Mouse (Mus musculus): ENCODE results near the gene Ccdc157. TPM values are rescaled to one million over a fixed set of nuclear protein-coding genes. Genes with fewer than 3 reads are reported as not detected.
"Not testable (repeated sequence)": the region's sequence is repeated elsewhere in the genome, so short reads cannot be mapped to it uniquely, and the experiment has no call there.

Gene Ccdc157
- polyA plus RNA-seq, 1 experiment from 2014 or later: 7.6 TPM

DNA sequence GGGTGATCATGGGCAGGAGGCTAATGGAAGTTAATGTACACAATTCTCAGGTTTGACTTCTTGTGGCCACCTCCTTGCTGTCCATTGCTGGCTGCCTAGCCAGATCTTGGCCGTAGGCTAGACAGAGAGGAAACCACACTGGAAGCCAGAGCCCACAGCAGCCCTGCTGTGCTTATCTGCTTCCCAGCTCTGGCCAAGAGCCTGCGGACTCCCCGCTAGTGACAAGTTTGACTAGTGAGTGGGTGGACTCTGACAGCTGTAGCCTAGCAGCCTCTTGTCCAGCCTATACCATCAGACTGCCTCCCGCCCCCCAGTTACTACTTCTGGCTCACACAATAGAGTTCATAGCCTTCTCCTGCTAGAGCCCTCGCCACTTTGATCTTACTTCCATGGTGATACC, 40.5 kb downstream of the Ccdc157 start:
- no peak for ATAC-seq (ENCODE audit: low FRiP score, low read depth)
- H3K4me3 ChIP-seq: no peak overlapping the region
- H3K27ac ChIP-seq: no peak overlapping the region
- peaks cover 17% of the 10 kb centered on the region for H3K4me1 ChIP-seq
- no peaks in the 10 kb centered on the region for H3K9me3 ChIP-seq
- WGBS: 78% methylated on average over 5 of the region's 5 CpGs
- H3K9ac ChIP-seq: no peak overlapping the region
- no peak overlapping the region for H3K4me2 ChIP-seq (replicated peaks)
- H3K36me3 ChIP-seq: no peaks in the 10 kb centered on the region
- peaks cover 16% of the 10 kb centered on the region for H3K27me3 ChIP-seq (replicated peaks)

DNA sequence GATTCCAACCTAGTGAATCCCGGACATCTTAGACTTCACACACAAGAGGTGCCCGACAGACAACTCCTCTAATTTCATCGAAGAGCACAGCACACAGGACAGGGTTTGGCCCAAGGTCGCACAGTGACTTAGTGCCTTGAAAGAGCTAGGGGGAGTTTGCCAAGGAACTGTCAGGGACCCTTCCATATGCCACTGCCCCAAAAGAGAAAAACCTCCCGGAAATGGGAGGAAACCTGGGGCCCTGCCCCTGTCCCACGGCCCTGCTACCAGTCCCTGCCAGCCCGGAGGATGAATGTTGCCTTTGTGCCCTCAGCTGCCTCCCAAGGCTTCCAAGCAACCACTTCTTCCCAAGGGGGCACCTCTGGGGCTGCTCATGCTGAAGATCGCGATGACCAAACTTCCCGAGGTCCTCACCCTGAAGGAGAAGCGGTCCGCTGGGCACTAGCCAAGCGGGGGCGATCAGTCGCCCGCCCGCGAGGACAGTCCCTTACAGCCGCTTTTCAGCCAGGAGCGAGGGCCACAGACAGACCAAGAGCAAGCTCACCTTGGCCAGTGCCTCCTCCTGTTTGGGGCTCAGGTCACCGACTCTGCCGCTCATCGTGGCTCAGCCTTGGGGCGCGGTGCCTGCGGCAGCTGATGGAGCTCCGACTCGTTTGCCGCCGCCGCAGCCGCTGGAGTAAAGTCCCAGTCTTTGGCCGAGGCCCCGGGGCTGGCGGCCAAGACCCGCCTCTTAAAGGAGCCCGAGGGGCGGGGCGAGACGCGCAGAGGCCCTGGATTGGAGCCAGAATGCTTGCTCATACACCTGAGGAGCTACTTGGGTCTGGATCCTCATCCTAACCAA, 41.8 kb downstream of the Ccdc157 start:
- peak; percentile 68 for ATAC-seq (ENCODE audit: low FRiP score, low read depth)
- Histone ChIP-seq H3K4me2 (replicated peaks) (peak overlapping the region; percentile 95), H3K4me1 (peaks cover 17% of the 10 kb centered on the region), H3K9me3 (no peaks in the 10 kb centered on the region), H3K4me3 (peak overlapping the region; percentile 59), H3K9ac (peak overlapping the region; percentile 72), H3K36me3 (no peaks in the 10 kb centered on the region), H3K27ac (no peak overlapping the region), H3K27me3 (replicated peaks) (peaks cover 16% of the 10 kb centered on the region)
- WGBS: 2% methylated on average over 41 of the region's 41 CpGs

DNA sequence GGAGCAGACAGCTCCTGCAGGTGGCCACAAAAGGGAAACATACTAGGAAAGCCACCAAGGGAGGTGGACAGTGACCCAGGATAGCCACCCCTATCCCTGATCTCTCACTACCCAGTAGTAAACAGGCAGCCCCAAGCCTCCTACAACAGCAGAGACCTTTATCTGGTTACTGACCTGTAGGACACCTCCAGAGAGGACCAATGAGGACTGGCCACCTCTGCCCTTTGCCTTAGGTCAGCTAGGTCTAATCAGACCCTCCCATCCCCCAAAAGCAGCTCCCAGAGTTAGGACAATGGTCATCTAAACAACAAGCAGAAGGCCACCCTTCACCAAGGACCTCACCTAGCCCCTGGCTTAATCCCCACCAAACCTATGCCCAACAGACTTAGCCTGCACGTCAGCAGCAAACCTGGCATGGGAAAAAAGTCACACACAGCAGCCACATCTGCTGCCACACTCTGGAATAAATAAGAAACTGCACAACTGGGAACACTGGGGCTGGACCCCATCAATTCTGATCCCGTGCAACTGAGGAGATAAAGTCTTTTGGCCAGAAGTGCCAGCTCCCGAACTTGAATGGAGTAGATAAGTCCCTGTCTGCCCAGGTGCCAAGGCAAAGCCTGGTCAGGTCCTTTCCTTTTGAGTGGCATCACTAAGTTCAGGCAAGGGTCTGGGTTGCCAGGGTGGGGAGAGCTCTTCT, 42.6 kb downstream of the Ccdc157 start:
- ATAC-seq (ENCODE audit: low FRiP score, low read depth): no peak
- Histone ChIP-seq H3K27ac (no peak overlapping the region), H3K9ac (peak overlapping the region; percentile 72; the same call in 1 of the 2 replicates), H3K36me3 (no peaks in the 10 kb centered on the region), H3K9me3 (no peaks in the 10 kb centered on the region), H3K27me3 (replicated peaks) (peaks cover 16% of the 10 kb centered on the region), H3K4me2 (replicated peaks) (peak overlapping the region; percentile 95), H3K4me1 (peaks cover 17% of the 10 kb centered on the region), H3K4me3 (peak overlapping the region; percentile 59; the same call in 1 of the 2 replicates)
- 40% methylated on average over 3 of the region's 3 CpGs for WGBS

DNA sequence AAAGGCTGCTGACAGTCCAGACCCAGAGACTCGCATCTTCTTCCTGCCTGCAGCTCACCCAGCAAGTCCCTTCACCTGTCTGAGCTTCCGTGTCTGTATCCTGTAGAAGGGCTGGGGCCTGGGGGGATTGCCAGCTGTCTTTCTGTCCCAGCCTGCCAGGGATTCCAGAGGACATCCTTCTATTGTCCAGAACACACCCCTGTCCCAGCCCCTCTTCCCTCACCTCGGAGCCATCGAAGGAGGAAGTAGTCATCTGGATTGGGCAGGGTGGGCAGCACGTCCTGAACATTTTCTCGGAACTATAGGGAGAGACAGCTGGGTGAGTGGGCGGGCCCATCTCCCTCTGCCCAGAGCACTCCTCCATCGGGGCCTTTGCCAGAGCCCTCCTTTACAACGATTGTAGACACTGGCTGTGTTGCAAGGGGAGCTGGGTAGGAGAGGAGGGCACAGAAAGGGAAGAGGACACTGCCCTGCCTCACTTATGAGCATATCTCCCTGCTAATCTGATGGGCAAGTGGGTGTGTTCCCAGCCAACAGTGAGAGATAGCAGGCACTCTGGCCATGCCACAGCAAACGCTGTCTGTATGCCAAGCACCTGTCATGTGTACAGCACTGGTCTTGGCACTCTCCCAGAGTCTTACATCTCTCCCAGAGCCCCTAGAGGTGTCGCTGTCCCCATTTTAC, 43.5 kb downstream of the Ccdc157 start:
- Histone ChIP-seq H3K4me1 (peaks cover 17% of the 10 kb centered on the region), H3K9ac (no peak overlapping the region), H3K4me2 (replicated peaks) (no peak overlapping the region), H3K36me3 (no peaks in the 10 kb centered on the region), H3K27me3 (replicated peaks) (peaks cover 16% of the 10 kb centered on the region), H3K27ac (no peak overlapping the region), H3K9me3 (no peaks in the 10 kb centered on the region), H3K4me3 (no peak overlapping the region)
- WGBS: 61% methylated on average over 11 of the region's 11 CpGs
- no peak for ATAC-seq (ENCODE audit: low FRiP score, low read depth)

DNA sequence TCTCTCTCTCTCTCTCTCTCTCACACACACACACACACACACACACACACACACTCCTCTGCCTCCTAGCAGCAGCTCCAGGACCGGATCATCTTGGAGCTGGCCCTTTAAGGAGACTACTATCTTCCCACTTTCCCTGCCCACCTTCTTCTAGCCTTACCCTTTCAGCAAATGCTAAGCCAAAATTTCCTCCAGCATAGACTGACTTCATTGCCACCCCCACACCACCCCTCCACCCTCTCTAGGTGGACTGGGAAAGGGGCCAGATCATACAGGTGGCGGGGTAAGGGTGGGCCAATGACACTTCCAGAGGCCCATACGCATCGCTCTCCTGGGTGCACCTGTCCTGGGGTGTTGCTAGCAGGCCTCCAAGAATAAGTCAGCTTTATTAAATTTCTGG, 44.7 kb downstream of the Ccdc157 start:
- Histone ChIP-seq H3K27me3 (replicated peaks) (peaks cover 16% of the 10 kb centered on the region), H3K4me1 (peaks cover 17% of the 10 kb centered on the region), H3K9me3 (no peaks in the 10 kb centered on the region), H3K9ac (no peak overlapping the region), H3K4me2 (replicated peaks) (no peak overlapping the region), H3K4me3 (no peak overlapping the region), H3K27ac (no peak overlapping the region), H3K36me3 (peaks cover 4% of the 10 kb centered on the region; the same call in 1 of the 2 replicates)
- ATAC-seq (ENCODE audit: low FRiP score, low read depth): no peak
- WGBS: 93% methylated on average over 4 of the region's 4 CpGs

DNA sequence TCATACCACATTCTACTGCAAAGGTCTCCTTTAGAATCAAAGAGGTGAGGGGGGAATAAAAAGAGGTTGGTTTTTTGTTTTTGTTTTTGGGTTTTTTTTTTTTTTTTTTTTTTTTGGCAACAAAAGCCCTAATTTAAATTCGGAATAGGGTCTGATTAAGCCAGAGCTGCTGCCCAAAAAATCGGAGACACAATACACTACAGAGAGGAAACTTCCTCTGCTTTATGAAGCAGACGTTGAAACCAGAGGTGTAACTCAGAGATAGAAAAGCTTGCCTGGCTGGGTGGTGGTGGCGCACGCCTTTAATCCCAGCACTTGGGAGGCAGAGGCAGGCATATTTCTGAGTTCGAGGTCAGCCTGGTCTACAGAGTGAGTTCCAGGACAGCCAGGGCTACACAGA, 45.6 kb downstream of the Ccdc157 start:
- not testable (repeated sequence) for ATAC-seq (ENCODE audit: low FRiP score, low read depth); H3K36me3 ChIP-seq; H3K4me2 ChIP-seq (replicated peaks); H3K4me3 ChIP-seq; H3K27ac ChIP-seq; H3K9me3 ChIP-seq; H3K9ac ChIP-seq
- Histone ChIP-seq H3K4me1 (peaks cover 17% of the 10 kb centered on the region), H3K27me3 (replicated peaks) (peaks cover 16% of the 10 kb centered on the region; the same call in 1 of the 2 replicates)
- 84% methylated on average over 6 of the region's 6 CpGs for WGBS

DNA sequence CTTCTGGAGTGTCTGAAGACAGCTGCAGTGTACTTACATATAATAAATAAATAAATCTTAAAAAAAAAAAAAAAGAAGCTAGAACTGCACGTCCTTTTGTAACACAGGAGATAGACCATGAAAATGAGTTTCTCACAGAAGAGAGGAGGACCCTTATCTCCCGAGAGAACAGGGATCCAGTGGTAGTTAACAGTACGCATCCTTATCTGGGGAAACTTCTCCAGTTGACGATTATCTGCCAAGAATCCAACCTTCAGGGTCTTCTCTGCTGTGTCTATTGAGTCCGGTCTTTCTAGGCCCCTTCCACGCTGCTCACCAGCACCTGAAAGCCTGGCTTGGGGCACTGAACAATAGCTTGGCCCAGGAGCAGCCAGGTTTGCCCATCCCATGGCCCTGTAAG, 46.1 kb downstream of the Ccdc157 start:
- no peaks in the 10 kb centered on the region for H3K9me3 ChIP-seq
- H3K4me2 ChIP-seq (replicated peaks): no peak overlapping the region
- no peak for ATAC-seq (ENCODE audit: low FRiP score, low read depth)
- WGBS: 84% methylated on average over 6 of the region's 6 CpGs
- peaks cover 17% of the 10 kb centered on the region for H3K4me1 ChIP-seq
- no peak overlapping the region for H3K4me3 ChIP-seq
- H3K36me3 ChIP-seq: peaks cover 8% of the 10 kb centered on the region; the same call in 1 of the 2 replicates
- H3K9ac ChIP-seq: no peak overlapping the region
- no peak overlapping the region for H3K27ac ChIP-seq
- peaks cover 16% of the 10 kb centered on the region; the same call in 1 of the 2 replicates for H3K27me3 ChIP-seq (replicated peaks)

DNA sequence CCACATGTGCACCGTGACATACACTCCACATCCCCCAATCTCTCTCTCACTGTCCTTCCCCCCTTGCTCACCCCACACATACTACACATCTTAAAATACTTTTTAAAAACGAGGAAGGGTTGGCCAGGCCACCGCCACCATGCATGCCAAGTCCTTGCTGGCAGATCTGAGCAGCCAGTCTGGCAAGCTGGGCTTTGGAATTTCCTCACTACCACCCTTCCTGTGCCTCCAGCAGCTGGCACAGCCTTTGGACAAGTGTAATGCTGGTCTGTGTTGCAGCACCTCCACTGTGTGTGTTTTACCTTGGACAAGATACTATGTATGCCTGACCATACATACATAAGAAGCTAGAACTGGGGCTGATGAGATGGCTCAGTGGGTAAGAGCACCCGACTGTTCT, 46.6 kb downstream of the Ccdc157 start:
- peaks cover 16% of the 10 kb centered on the region; the same call in 1 of the 2 replicates for H3K27me3 ChIP-seq (replicated peaks)
- no peaks in the 10 kb centered on the region for H3K9me3 ChIP-seq
- no peak for ATAC-seq (ENCODE audit: low FRiP score, low read depth)
- no peak overlapping the region for H3K4me2 ChIP-seq (replicated peaks)
- H3K4me3 ChIP-seq: no peak overlapping the region
- H3K4me1 ChIP-seq: peaks cover 13% of the 10 kb centered on the region
- no peak overlapping the region for H3K27ac ChIP-seq
- 90% methylated on average over 4 of the region's 4 CpGs for WGBS
- no peak overlapping the region for H3K9ac ChIP-seq
- peaks cover 10% of the 10 kb centered on the region; the same call in 1 of the 2 replicates for H3K36me3 ChIP-seq

DNA sequence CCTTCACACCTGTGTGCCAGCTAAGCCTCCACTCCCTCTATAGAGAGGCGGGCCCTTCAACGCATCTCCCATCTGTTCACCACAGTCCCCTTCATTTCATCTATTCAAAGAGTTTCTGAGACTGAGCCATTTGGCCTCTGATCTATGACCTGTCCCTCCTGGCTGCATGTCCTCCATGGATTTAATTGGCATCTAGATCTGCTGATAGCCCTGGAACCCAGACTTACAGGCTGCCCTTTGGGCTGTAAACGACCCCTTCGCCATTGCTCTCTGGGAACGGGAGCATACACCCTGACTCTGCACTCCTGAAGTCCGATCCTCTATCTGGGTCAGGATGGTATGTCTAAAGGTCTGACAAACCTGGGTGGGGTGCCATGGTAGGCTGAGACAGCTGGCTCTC, 47.2 kb downstream of the Ccdc157 start:
- peaks cover 12% of the 10 kb centered on the region; the same call in 1 of the 2 replicates for H3K36me3 ChIP-seq
- H3K9ac ChIP-seq: no peak overlapping the region
- no peak overlapping the region for H3K4me2 ChIP-seq (replicated peaks)
- H3K4me3 ChIP-seq: no peak overlapping the region
- H3K27ac ChIP-seq: no peak overlapping the region
- 78% methylated on average over 6 of the region's 6 CpGs for WGBS
- H3K9me3 ChIP-seq: no peaks in the 10 kb centered on the region
- H3K27me3 ChIP-seq (replicated peaks): peaks cover 16% of the 10 kb centered on the region; the same call in 1 of the 2 replicates
- no peak for ATAC-seq (ENCODE audit: low FRiP score, low read depth)
- peaks cover 7% of the 10 kb centered on the region for H3K4me1 ChIP-seq

DNA sequence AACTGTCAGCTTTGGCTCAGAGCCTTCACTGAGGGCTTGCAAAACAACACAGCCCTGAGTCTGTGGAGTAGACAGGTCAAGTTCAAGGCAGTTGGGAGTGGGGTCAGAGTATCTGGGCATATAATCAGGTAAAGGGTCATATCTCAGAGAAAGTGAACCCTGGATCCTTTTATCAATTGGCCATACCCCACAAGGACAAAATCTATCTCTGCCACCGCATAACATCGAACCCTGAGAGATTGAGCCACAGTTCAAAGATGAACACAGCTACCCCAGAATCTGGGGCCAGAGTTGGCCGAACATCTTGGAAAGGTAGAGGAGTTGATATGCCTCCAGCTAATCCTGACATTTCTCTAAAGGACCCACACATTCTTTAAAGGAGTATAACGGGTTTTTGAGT, 48.1 kb downstream of the Ccdc157 start:
- Histone ChIP-seq H3K36me3 (peaks cover 12% of the 10 kb centered on the region; the same call in 1 of the 2 replicates), H3K27ac (no peak overlapping the region), H3K4me3 (no peak overlapping the region), H3K9me3 (no peaks in the 10 kb centered on the region), H3K4me1 (no peaks in the 10 kb centered on the region), H3K9ac (no peak overlapping the region), H3K4me2 (replicated peaks) (no peak overlapping the region), H3K27me3 (replicated peaks) (0 out of 2 replicates have a peak, but pooled peaks cover 9% of the 10 kb centered on the region)
- 84% methylated on average over 4 of the region's 4 CpGs for WGBS
- ATAC-seq (ENCODE audit: low FRiP score, low read depth): no peak

DNA sequence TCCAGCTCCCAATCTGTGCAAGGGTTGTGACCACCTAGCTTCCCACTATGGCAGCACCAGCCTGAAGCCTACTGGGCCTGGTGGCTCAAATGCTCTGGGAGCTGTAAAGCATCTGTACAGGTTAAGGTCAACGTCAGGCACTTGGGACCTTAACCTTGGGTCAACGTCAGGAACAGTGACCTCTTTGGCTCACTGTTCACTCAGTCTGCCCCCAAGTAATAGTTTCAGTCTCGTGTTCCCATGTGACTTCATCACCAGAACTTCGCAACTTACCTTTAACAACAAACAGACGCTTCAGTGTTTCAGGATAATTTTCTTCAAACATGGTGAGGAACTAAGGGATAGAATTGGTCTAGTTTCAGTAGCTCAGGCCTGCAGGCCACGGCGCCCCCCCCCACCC, 51.4 kb downstream of the Ccdc157 start:
- no peaks in the 10 kb centered on the region for H3K27me3 ChIP-seq (replicated peaks)
- H3K9me3 ChIP-seq: no peaks in the 10 kb centered on the region
- no peak overlapping the region for H3K27ac ChIP-seq
- no peaks in the 10 kb centered on the region for H3K4me1 ChIP-seq
- H3K36me3 ChIP-seq: peaks cover 12% of the 10 kb centered on the region; the same call in 1 of the 2 replicates
- H3K9ac ChIP-seq: no peak overlapping the region
- H3K4me2 ChIP-seq (replicated peaks): no peak overlapping the region
- no peak overlapping the region for H3K4me3 ChIP-seq
- no peak for ATAC-seq (ENCODE audit: low FRiP score, low read depth)
- 84% methylated on average over 7 of the region's 7 CpGs for WGBS

DNA sequence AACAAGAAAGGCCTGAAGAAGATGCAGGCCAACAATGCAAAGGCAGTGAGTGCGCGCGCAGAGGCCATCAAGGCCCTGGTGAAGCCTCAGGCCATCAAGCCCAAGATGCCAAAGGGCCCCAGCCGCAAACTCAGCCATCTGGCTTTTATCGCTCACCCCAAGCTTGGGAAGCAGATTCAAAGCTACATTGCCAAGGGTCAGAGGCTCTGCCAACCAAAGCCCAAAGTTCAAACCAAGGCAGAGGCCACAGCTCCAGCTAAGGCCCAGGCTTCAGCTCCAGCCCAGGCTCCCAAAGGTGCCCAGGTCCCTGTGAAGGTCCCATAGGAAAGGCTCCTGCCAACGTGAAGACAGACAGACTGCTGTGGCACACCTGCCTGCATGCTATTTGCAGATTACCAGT, 52.2 kb downstream of the Ccdc157 start:
- not testable (repeated sequence) for H3K4me2 ChIP-seq (replicated peaks); H3K27ac ChIP-seq; ATAC-seq (ENCODE audit: low FRiP score, low read depth); H3K27me3 ChIP-seq (replicated peaks); H3K4me3 ChIP-seq; H3K4me1 ChIP-seq; H3K9me3 ChIP-seq; H3K9ac ChIP-seq
- 96% methylated on average over 6 of the region's 6 CpGs for WGBS
- H3K36me3 ChIP-seq: peaks cover 12% of the 10 kb centered on the region; the same call in 1 of the 2 replicates

Data from neural tube, embryonic 12.5 days (tissue).